Mouse (Mus musculus): Measurements from ENCODE around the gene Ube3c.

DNA sequence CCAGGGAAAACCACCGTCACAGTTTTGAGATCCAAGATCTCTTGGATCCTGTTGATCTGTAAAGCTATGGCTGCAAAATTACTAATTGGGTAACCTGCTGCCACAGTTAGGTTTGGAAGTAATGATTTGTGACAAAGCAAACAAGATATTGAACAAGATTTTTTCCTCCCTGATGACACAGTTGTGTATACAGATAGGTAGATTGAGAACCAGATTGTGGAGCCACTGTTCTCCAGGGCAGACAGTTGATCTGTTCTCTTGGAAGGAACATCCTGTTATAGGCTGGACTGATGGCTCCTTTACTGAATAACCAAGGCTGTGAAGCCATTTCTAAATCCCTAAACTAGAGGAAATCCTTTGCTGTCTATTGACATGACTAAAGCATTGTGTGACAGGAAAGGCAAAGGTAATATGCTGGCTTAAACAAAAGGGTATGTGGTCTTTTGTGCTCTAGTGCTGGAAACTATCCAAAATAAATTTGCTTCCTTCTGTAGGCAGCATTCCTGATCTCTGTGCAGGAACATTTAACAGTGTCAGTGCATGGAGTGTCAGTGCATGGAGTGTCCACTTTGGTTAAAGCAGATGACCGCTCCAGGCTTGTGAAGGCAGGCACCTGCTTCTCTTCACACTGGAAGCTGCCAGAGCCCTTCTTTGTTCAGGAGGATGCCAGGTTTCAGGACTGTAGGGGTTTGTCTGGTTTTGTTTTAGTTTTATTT, 15.0 kb downstream of the Ube3c start:
- TF ChIP-seq POLR2A (IDR thresholded peaks at IDR 0.05; ENCODE audit: low read depth, low read length) (no peak), CTCF (IDR thresholded peaks at IDR 0.05; ENCODE audit: borderline replicate concordance, insufficient read depth, low read length) (no peak)
